Mouse (Mus musculus): ENCODE results near the gene Wdr11. TPM values are rescaled to one million over a fixed set of nuclear protein-coding genes. Genes with fewer than 3 reads are reported as not detected.

The Wdr11 gene
- polyA plus RNA-seq, 1 experiment from 2014 or later, result 49.5 TPM

DNA sequence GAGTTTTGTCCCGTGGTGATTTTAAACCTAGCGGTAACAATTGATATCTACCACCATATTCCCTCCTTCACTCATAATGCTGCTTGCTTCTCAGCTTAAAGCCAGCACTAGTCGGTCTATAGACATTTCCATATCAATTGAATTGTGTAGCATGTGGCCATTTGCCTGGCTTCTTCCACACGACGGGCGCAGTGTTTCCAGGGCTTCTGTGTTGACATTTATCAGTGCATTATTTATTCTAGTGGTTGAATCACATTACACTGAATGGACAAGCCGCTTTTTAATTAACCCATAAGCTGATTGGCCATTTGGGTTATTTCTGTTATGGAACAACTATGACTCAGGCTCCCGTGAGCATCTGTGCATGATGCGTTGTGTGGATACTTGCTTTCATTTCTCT is 82.1 kb downstream of the Wdr11 start:
- H3K27ac ChIP-seq (ENCODE audit: low read depth, low read length), result no peak overlapping the region
- no peak overlapping the region for H3K4me2 ChIP-seq (replicated peaks; ENCODE audit: low read depth, low read length)
- H3K36me3 ChIP-seq (ENCODE audit: control insufficient read depth, insufficient read depth, low read length), result no peaks in the 10 kb centered on the region
- no peaks in the 10 kb centered on the region for H3K27me3 ChIP-seq (ENCODE audit: control insufficient read depth, insufficient read depth, low read length)
- no peak for ATAC-seq (ENCODE audit: low FRiP score, low TSS enrichment)
- H3K4me1 ChIP-seq (ENCODE audit: control insufficient read depth, insufficient read depth, low read length), result peaks cover 3% of the 10 kb centered on the region; the same call in 1 of the 2 replicates
- 87% methylated on average over 9 of the region's 9 CpGs for WGBS
- H3K9me3 ChIP-seq (ENCODE audit: control insufficient read depth, low read length), result no peaks in the 10 kb centered on the region
- no peak overlapping the region for H3K9ac ChIP-seq (ENCODE audit: low read depth, low read length)
- no peak overlapping the region for H3K4me3 ChIP-seq (ENCODE audit: low read length)

DNA sequence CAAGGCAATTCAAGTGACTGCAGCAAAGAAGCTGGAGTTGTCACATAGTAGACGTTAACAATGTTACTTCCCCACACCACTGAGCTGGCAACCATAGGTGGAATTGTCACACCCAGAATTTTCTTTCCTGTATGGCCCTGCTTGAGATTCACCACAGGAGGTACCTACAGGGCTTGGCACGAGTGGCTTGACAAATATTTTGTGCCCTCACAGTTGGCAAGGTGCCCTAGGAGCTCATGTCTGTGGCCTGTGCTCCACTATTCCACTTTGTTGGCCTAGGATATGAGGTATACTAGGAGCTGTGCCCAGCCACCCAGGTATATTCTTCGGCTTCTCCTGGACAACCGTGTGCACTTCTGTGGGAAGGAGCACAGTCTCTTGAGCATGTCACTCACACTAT is 82.9 kb downstream of the Wdr11 start:
- no peak overlapping the region for H3K4me2 ChIP-seq (replicated peaks; ENCODE audit: low read depth, low read length)
- ATAC-seq (ENCODE audit: low FRiP score, low TSS enrichment), result no peak
- H3K27me3 ChIP-seq (ENCODE audit: control insufficient read depth, insufficient read depth, low read length), result no peaks in the 10 kb centered on the region
- 79% methylated on average over 4 of the region's 4 CpGs for WGBS
- no peaks in the 10 kb centered on the region for H3K36me3 ChIP-seq (ENCODE audit: control insufficient read depth, insufficient read depth, low read length)
- H3K27ac ChIP-seq (ENCODE audit: low read depth, low read length), result no peak overlapping the region
- no peak overlapping the region for H3K9ac ChIP-seq (ENCODE audit: low read depth, low read length)
- peaks cover 8% of the 10 kb centered on the region; the same call in 1 of the 2 replicates for H3K4me1 ChIP-seq (ENCODE audit: control insufficient read depth, insufficient read depth, low read length)
- no peak overlapping the region for H3K4me3 ChIP-seq (ENCODE audit: low read length)
- no peaks in the 10 kb centered on the region for H3K9me3 ChIP-seq (ENCODE audit: control insufficient read depth, low read length)

DNA sequence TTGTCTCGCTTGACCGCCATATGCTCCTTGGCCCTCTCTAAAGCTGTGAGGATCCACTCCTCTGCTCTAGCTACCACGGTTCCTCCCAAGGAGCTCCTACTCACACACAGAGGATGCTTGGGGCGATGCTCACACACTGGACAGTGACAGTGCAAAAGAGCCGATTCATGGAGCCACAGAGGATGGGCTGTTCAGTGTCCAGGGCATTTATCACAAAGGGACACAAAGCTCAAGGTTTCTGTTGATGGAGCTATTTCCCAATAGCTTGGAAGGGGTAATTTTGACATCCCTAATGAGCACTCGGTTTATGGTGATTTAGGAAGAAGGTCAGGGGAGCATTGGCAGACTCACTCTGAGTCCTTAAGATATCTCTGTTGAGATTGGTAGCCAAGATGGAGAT is 84.2 kb downstream of the Wdr11 start:
- Histone ChIP-seq H3K4me3 (ENCODE audit: low read length) (no peak overlapping the region), H3K9ac (ENCODE audit: low read depth, low read length) (no peak overlapping the region), H3K27ac (ENCODE audit: low read depth, low read length) (no peak overlapping the region), H3K4me2 (replicated peaks; ENCODE audit: low read depth, low read length) (no peak overlapping the region), H3K9me3 (ENCODE audit: control insufficient read depth, low read length) (no peaks in the 10 kb centered on the region), H3K36me3 (ENCODE audit: control insufficient read depth, insufficient read depth, low read length) (no peaks in the 10 kb centered on the region), H3K4me1 (ENCODE audit: control insufficient read depth, insufficient read depth, low read length) (peaks cover 17% of the 10 kb centered on the region), H3K27me3 (ENCODE audit: control insufficient read depth, insufficient read depth, low read length) (no peaks in the 10 kb centered on the region)
- ATAC-seq (ENCODE audit: low FRiP score, low TSS enrichment), result no peak
- WGBS, result 81% methylated on average over 6 of the region's 6 CpGs

DNA sequence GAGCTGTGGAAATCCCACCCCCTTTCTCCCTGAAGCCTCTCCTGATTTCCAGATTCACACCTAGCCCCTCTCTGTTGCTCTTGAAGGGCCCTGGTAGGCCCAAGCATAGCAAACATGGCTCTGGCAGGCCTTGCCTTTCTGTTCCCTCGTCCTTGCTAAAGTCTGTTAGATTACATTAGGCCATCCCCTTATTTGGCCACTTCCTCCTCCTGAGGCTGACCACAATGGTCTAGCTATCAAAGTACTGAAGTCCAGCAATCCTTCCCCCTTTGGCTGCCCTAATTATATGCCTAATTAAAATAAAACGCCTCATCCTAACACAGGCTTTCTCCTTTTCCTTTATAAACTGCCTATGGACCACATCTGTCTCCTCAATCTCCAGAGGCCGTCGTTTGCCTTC is 85.5 kb downstream of the Wdr11 start:
- Histone ChIP-seq H3K4me1 (ENCODE audit: control insufficient read depth, insufficient read depth, low read length) (peaks cover 28% of the 10 kb centered on the region), H3K27ac (ENCODE audit: low read depth, low read length) (no peak overlapping the region), H3K27me3 (ENCODE audit: control insufficient read depth, insufficient read depth, low read length) (no peaks in the 10 kb centered on the region), H3K36me3 (ENCODE audit: control insufficient read depth, insufficient read depth, low read length) (no peaks in the 10 kb centered on the region), H3K9ac (ENCODE audit: low read depth, low read length) (no peak overlapping the region), H3K4me3 (ENCODE audit: low read length) (no peak overlapping the region), H3K9me3 (ENCODE audit: control insufficient read depth, low read length) (no peaks in the 10 kb centered on the region), H3K4me2 (replicated peaks; ENCODE audit: low read depth, low read length) (no peak overlapping the region)
- ATAC-seq (ENCODE audit: low FRiP score, low TSS enrichment), result no peak
- WGBS, result 71% methylated on average over 4 of the region's 4 CpGs

DNA sequence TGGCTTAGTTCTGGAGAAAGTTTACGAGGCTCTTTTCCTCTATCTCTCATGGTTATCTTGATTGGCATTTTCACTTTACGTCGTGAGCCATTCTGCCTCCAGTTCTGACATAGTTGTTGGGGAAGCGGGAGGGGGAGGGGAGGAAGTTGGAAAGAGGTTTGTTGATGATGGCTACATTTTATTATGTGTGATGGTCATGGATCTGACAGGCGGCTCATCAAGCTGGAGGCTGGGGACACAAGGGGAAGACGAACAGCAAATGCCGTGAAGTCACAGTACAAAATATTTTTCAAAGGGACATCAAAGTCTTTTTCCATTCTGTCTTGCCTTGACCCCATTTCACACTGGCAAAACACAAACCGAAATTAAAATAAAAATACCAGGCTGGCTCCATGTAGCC is 86.8 kb downstream of the Wdr11 start:
- Histone ChIP-seq H3K27ac (ENCODE audit: low read depth, low read length) (peak overlapping the region; percentile 12), H3K36me3 (ENCODE audit: control insufficient read depth, insufficient read depth, low read length) (no peaks in the 10 kb centered on the region), H3K4me2 (replicated peaks; ENCODE audit: low read depth, low read length) (no peak overlapping the region)

DNA sequence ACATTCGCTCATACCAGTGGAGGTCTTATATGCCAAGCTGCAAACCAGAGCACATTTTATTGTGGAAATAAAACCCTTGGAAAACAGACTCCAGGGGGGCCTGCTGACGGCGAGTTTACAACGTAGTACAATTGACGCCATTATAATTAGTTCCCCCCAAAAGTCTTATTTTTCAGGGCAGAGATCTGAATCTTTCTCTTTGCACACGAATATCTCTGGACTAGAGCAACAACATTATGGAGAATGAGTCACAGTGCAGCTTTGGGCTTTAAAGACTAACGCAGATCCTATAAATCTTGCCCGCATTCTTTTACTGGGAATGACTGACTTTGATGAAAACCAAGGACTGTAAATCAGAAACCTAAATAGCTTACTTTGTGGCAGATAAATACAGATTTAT is 87.3 kb downstream of the Wdr11 start:
- H3K4me2 ChIP-seq (replicated peaks; ENCODE audit: low read depth, low read length), result no peak overlapping the region
- peak overlapping the region; percentile 70; the same call in 1 of the 2 replicates for H3K27ac ChIP-seq (ENCODE audit: low read depth, low read length)
- no peaks in the 10 kb centered on the region for H3K9me3 ChIP-seq (ENCODE audit: control insufficient read depth, low read length)
- H3K9ac ChIP-seq (ENCODE audit: low read depth, low read length), result no peak overlapping the region
- H3K4me1 ChIP-seq (ENCODE audit: control insufficient read depth, insufficient read depth, low read length), result peaks cover 28% of the 10 kb centered on the region
- H3K4me3 ChIP-seq (ENCODE audit: low read length), result no peak overlapping the region
- no peak for ATAC-seq (ENCODE audit: low FRiP score, low TSS enrichment)
- no peaks in the 10 kb centered on the region for H3K36me3 ChIP-seq (ENCODE audit: control insufficient read depth, insufficient read depth, low read length)
- 11% methylated on average over 8 of the region's 8 CpGs for WGBS
- H3K27me3 ChIP-seq (ENCODE audit: control insufficient read depth, insufficient read depth, low read length), result no peaks in the 10 kb centered on the region

More for the DNA sequence above, 86.8 kb downstream of the Wdr11 start:
- Histone ChIP-seq H3K9me3 (ENCODE audit: control insufficient read depth, low read length) (no peaks in the 10 kb centered on the region), H3K4me1 (ENCODE audit: control insufficient read depth, insufficient read depth, low read length) (peaks cover 28% of the 10 kb centered on the region), H3K27me3 (ENCODE audit: control insufficient read depth, insufficient read depth, low read length) (no peaks in the 10 kb centered on the region), H3K4me3 (ENCODE audit: low read length) (no peak overlapping the region), H3K9ac (ENCODE audit: low read depth, low read length) (no peak overlapping the region)
- WGBS, result 28% methylated on average over 8 of the region's 8 CpGs
- ATAC-seq (ENCODE audit: low FRiP score, low TSS enrichment), result no peak

DNA sequence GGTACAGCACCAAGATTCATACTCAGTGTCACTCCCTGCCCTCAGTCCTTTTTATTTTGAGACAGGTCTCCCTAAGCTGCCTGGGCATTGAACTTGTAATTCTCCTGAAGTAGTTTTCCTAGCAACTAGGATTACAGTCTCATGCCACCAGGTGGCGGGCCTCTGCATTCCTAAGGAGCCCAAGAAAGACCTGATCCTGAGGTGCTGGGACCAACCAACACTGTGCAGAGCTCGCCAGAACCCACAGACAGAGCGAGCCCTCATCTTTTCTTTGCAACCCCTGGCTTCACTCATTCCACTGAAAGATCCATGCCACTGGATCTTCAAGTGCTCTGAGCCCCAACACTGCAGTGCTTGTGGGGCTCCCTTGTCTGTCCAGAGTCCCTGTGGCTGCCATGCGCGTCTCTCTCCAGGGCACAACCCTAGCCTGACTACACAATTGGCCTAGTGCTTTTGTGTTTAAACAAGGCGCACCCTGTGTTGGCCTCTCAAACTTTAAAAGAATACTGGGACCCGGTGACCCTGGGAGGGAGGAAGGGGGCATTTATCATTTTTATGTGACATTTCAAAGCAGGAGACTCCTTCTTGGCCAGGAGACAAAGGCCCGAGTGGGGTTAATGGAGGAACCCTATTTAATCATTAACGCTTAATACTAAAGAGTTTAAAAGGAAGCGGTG is 89.0 kb downstream of the Wdr11 start:
- Histone ChIP-seq H3K4me2 (replicated peaks; ENCODE audit: low read depth, low read length) (no peak overlapping the region), H3K36me3 (ENCODE audit: control insufficient read depth, insufficient read depth, low read length) (no peaks in the 10 kb centered on the region), H3K27ac (ENCODE audit: low read depth, low read length) (peak overlapping the region; percentile 90), H3K9me3 (ENCODE audit: control insufficient read depth, low read length) (no peaks in the 10 kb centered on the region), H3K9ac (ENCODE audit: low read depth, low read length) (no peak overlapping the region; the same call in 1 of the 2 replicates), H3K4me3 (ENCODE audit: low read length) (no peak overlapping the region), H3K27me3 (ENCODE audit: control insufficient read depth, insufficient read depth, low read length) (no peaks in the 10 kb centered on the region), H3K4me1 (ENCODE audit: control insufficient read depth, insufficient read depth, low read length) (peaks cover 28% of the 10 kb centered on the region)
- 4% methylated on average over 10 of the region's 10 CpGs for WGBS
- ATAC-seq (ENCODE audit: low FRiP score, low TSS enrichment), result peak; percentile 74

DNA sequence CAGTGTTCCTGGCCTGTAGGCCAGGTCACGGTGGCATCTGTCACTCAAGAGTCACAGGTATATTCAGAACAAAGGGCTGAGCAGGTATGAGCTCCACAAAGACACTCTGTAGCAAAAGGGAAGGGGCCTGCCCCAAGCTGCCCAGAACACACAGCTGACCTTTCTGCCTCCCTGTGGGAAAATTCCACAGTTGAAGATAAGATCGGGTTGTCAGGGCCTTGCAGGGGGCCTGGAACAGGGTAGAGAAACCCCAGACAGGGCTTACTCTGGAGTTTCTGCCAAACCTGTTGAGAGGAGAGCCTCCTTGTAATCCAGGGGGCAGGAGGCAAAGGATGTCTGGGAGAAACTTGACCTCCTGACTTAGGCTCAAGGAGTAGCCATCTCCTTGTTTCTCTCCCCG is 90.9 kb downstream of the Wdr11 start:
- 31% methylated on average over 3 of the region's 3 CpGs for WGBS
- no peaks in the 10 kb centered on the region for H3K36me3 ChIP-seq (ENCODE audit: control insufficient read depth, insufficient read depth, low read length)
- H3K27ac ChIP-seq (ENCODE audit: low read depth, low read length), result peak overlapping the region; percentile 20; the same call in 1 of the 2 replicates
- ATAC-seq (ENCODE audit: low FRiP score, low TSS enrichment), result no peak
- peaks cover 31% of the 10 kb centered on the region for H3K4me1 ChIP-seq (ENCODE audit: control insufficient read depth, insufficient read depth, low read length)
- H3K4me2 ChIP-seq (replicated peaks; ENCODE audit: low read depth, low read length), result no peak overlapping the region
- H3K4me3 ChIP-seq (ENCODE audit: low read length), result no peak overlapping the region
- 0 out of 2 replicates have a peak overlapping the region, but pooled peaks have one; percentile 25 for H3K9ac ChIP-seq (ENCODE audit: low read depth, low read length)
- H3K27me3 ChIP-seq (ENCODE audit: control insufficient read depth, insufficient read depth, low read length), result no peaks in the 10 kb centered on the region
- H3K9me3 ChIP-seq (ENCODE audit: control insufficient read depth, low read length), result no peaks in the 10 kb centered on the region

DNA sequence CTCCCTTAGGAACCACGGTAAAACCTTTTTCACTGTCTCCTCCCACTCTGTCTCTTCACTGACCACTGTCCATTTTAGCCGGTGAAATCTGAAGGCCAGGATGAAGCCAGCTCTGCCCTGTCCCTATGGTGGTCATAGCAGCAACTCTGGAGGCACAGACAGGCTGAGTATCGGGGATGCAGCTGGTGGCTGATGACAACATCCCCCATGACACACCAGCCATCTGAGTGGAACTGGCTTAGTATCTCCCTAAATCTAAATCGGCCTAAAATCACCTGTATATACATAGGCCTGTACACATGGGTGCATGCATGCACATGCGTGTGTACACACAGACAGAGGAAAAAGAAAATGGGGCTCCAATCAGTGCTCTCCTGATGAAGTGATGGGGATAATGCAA is 93.7 kb downstream of the Wdr11 start:
- no peak overlapping the region for H3K4me3 ChIP-seq (ENCODE audit: low read length)
- peaks cover 25% of the 10 kb centered on the region for H3K4me1 ChIP-seq (ENCODE audit: control insufficient read depth, insufficient read depth, low read length)
- no peaks in the 10 kb centered on the region for H3K36me3 ChIP-seq (ENCODE audit: control insufficient read depth, insufficient read depth, low read length)
- no peaks in the 10 kb centered on the region for H3K9me3 ChIP-seq (ENCODE audit: control insufficient read depth, low read length)
- no peak overlapping the region for H3K4me2 ChIP-seq (replicated peaks; ENCODE audit: low read depth, low read length)
- no peak for ATAC-seq (ENCODE audit: low FRiP score, low TSS enrichment)
- H3K27me3 ChIP-seq (ENCODE audit: control insufficient read depth, insufficient read depth, low read length), result no peaks in the 10 kb centered on the region
- WGBS, result 75% methylated on average over 5 of the region's 5 CpGs
- H3K9ac ChIP-seq (ENCODE audit: low read depth, low read length), result no peak overlapping the region
- H3K27ac ChIP-seq (ENCODE audit: low read depth, low read length), result no peak overlapping the region
